Mouse (Mus musculus) v-Abl transformed pro-B cells (cell line): ENCODE results near the gene C1qa.

ENCODE experiments used
- in situ Hi-C, 2 experiments: fragments of 400-800 bp; cut with MboI; formaldehyde crosslinking; loops; one replicate each; pipeline ENCODE4 v1.15.1; 2025; ENCODE audit not compliant: unreplicated experiment in 2 of 2

C1qa gene

GRCm38 (mm10) chr4:136904767-136905539 is 6.3 kb upstream of the C1qa start:
- in situ Hi-C loops, result no loop called here

DNA sequence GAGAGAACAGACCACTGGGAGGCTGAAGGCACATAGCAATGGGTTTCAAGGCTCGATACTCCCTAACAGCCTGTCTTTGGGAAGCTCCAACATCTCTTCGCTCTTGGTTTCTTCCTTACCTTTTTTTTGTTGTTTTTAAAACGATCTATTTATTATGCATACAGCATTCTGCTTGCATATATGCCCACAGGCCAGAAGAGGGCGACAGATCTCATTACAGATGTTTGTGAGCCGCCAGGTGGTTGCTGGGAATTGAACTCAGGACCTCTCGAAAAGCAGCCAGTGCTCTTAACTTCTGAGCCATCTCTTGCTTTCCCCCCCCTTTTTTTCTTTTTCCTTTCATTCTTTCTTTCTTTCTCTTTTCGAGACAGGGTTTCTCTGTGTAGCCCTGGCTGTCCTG is 551 bp upstream of the C1qa start:
- in situ Hi-C loops, result no loop called here

GRCm38 (mm10) chr4:136898084-136898598 is 462 bp downstream of the C1qa start:
- in situ Hi-C loops, result no loop called here

DNA sequence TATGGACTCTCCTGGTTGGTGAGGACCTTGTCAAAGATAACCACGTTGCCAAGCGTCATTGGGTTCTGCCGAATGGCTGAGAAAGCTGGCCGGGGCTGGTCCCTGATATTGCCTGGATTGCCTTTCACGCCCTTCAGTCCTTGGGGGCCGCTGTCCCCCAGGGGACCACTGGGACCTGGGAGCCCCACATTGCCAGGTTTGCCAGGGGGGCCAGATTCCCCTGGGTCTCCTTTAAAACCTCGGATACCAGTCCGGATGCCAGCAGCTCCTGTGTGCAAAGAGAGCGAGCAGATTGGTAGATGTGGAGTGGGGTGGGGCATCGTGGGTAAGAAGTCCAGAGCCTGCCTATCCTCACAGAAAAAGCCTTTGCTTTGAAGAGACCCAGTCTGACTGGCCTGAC is 2.1 kb downstream of the C1qa start:
- in situ Hi-C loops, result no loop called here

DNA sequence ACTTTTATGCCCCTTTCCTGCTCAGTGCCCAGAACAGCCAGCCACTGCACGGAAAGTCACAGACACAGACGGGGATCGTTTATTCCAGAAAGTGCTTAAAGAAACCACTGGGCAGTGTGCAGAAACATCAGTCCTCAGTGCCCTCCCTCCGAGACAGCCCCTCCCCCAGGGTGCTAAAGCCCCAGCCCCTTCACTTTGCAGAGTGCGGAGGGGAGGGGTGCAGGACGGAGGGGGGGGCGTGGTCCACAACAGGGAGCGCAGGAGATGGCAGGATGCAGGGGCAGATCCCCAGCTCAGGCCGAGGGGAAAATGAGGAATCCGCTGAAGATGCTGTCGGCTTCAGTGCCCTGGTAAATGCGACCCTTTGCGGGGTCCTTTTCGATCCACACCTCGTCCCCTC is 2.7 kb downstream of the C1qa start:
- in situ Hi-C loops, result no loop called here

DNA sequence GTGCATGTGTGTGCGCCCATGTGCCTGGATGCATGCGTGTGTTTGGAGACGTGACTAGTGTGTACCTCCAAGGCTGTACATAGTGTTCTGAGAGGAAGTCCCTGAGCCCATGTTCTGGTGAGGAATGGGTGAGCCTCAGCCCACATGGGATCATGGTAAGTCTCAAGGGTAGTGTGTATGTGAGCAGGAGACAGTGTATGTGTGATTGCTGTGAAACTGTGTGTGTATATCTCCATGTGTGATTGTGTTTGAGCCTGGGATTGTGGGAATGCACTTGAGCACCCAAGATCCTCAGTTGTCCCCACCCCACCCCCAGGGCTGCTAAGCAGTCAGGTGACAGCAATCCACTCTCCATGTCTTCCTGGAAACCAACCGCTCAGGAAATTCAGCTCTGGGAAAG is 3.8 kb downstream of the C1qa start:
- in situ Hi-C loops, result no loop called here

DNA sequence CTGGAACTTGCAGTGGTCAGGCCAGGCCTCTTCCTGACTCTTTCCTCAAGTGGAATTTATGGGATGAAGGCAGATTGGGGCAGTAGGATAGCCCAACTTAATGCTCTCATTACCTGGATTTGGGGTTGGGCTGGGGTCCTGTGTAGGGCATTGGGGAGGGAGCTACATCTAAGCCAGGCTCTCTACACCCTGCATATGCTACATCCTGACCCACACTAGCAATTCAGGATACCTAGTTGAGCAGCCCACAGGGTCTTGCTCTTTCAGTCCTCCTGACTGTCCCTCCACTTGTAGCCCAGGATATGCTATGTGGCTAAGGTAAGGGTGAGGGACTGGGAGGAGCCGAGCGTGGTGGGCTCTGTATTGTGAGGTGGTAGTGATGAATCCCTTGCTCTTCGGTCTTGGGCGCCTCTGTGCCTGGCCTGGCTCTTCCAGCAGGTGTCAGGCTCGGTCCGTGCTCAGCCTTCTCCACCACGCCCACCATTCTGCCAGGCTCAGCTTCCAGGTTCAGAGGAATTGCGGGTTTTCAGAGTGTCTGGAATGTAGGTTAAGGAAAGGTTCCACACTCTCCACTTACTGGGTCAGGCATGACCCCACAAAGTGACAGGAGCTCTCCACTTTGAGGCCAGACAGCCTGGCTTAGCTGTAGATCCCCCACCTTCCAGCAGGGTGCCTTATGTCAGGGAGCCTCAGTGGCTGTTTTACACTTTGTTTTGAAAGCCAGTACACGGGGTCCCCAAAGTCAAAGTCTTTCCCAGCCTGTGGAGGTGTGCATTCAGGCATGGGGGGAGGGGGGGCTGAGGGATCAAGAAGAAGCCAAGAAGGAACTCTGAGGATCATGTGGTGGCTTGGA is 4.7 kb downstream of the C1qa start:
- in situ Hi-C loops, result no loop called here

DNA sequence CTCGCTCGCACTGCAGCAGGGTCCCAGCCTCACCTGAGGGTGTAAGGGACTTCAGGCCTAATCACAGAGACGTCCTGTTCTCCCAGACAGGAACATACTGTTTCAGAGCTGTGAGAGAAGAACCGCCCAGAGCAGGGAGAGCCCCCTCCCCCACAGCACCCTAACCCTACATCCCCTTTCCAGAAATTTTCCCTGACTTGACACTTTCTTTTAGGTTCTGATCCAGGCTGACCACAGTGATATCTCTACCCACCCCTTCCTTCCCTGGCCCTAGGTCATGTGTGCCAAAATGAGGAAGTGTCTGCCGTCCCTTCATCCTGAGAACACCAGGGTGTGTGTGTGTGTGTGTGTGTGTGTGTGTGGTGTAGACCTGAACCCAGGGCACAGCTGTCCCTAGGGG is 5.8 kb downstream of the C1qa start, which contains the start of gene C1qc:
C1qc (minus strand) TSS at position 255 of the 400 bp plus-strand sequence.
- in situ Hi-C loops, result no loop called here

- in situ Hi-C loops, result no loop called here
Observed at GRCm38 (mm10) chr4:136892371-136892770, 6.2 kb downstream of the C1qa start.

DNA sequence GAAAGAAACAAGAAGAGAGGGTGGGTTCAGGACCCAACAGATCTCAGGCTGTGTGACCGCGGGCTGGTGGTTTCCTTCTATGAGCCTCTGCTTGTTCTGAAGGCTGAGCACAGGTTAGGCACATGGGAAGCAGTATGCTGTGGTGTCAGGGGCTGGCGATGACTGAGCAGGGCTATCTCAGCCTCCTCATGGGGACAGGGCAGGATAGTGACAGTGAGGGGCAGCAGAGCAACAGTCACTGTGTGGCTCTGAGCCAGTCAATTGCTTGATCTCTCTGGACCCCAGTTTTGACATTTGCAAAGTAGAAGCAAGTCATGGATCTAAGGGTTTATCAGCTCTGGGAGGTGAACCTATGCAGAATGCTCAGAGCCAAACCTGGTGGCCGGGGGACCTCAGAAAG is 7.5 kb downstream of the C1qa start:
- in situ Hi-C loops, result no loop called here

- in situ Hi-C loops, result no loop called here
Observed at GRCm38 (mm10) chr4:136889981-136890380, 8.6 kb downstream of the C1qa start.

- in situ Hi-C loops, result no loop called here
Observed at GRCm38 (mm10) chr4:136887714-136888113, 10.9 kb downstream of the C1qa start.

DNA sequence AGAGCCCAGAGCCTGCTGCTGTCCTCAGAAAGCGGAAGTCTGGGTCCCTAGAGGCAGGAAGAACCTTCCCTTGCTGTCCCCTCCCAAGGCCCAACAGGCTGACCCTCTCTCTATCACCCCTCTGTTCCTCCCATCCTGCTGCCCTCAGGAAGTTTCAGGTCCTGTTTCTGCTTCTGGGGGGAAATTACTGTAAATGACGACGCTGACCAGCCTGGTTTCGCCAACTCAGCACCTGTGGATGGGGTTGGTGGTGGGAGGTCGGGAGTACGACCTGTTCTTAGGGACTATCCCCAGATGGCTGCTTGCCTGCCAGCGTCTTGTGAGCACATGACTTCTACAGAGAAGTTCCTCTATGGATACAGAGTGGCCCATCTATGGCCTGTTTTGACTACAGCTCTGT is 12.5 kb downstream of the C1qa start, which contains the start of gene C1qb:
C1qb (minus strand) TSS at position 87 of the 400 bp plus-strand sequence.
- in situ Hi-C loops, result no loop called here

DNA sequence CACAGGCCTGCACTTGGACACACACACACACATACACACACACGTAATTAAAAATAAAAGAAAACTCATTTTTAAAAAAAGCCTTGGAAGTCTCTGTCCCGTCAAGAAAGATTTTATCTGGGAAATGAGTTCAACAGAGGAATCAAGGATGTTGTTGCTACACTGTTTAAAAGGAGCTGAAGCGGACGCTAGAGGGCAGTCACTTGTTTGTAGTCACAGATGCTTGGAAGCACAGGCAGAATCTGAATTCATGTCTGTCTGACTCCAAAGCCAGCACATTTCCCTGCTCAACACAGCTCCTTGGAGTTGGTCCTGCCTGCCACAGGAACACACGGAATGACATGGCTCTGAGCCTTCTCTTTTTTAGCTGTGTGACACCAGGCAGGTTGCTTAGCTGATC is 20.0 kb downstream of the C1qa start:
- in situ Hi-C loops, result no loop called here

GRCm38 (mm10) chr4:136878171-136878570 is 20.4 kb downstream of the C1qa start:
- in situ Hi-C loops, result no loop called here

GRCm38 (mm10) chr4:136876971-136877370 is 21.6 kb downstream of the C1qa start:
- in situ Hi-C loops, result no loop called here

DNA sequence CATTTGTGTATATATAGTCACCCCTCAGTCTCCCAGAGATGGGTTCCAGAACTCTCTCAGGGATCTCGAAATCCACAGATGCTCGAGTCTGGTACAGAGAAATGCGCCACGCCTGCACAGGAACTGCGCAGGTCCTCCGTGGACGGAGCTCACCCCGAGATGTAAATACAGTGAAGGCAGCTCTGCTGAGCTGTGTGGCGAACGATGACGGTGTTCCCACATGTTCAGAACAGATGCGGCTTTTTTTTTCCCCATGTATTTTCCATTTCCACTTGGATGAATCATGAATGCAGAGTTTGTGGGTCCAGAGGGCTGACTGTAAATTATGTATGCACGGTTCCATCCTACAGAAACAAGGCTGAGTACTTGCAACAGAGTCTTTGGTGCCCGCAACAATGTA is 23.6 kb downstream of the C1qa start:
- in situ Hi-C loops, result no loop called here

DNA sequence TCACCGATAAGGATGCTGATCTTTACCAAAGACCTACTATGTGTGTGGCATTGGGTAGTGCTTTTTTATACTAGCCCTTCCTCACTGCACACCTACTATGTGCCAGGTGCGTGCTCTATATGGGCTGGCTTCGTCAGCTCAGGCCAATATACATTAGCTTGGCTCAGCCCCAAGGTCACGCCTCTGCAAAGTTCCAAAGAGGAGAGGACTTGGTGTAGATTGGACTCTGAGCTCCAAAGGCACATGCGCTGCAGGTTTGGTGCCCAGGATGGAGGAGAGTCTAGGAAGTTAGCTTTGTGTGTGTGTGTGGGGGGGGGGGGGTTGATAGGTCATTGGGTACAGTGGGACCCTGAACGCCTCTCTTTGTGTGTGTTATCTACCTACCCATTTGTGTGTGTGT is 30.2 kb downstream of the C1qa start:
- in situ Hi-C loops, result no loop called here

DNA sequence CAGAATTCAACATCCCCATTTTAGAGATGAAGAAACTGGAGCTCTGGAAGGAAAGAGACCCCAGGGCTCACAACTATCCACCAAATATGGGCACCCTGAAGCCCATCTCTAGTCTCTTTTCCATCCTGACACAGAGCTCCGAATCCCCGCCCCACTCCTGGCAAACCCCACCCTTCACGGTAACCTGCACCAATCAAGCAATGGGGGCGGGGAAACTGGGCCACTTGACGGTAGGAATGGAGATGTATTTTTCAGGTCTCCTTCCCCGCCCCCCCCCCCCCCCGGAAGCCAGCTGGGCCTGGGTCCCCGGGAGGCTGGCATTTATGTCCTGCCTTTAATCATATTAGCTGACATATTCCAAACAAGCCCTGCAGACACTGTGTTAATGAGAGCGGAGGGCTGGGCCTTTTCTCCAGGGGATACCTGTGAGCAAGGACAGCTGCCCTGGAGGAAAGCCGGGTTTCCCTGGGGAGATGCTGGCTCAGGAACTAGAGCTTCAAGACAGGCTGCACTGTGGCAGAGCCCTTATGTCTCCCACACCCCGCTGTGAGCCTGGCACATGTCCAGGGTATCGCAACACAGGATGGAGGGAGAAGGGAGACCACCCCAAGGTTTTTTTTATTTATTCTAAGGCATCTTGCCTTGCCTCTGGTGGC is 30.8 kb downstream of the C1qa start:
- in situ Hi-C loops, result no loop called here

DNA sequence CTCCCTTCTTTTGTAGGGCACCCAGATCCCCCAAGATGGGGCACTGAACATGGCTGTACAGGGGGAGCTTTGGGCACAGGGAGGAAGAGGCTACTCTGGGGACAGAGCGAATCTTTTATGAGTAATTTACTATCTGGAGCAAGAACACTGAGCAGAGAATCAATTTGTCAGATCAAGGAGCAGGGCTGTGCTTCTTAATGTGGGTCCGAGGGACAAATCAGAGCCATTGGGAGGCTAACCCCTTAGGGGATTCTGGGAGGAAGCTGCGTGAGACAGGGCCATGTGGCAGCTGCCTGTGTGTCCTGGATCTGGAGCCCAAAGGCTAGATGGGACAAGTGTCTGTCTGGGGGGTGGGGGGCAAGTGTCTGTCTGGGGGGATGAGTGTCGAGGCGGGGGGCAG is 33.1 kb downstream of the C1qa start:
- in situ Hi-C loops, result no loop called here
